8 mouse cellular contexts compared by ENCODE assay signal in genomic region chr3:105958204-105958603, GRCm38 (mm10). TPM values are rescaled to one million over a fixed set of nuclear protein-coding genes. Genes with fewer than 3 reads are reported as not detected.
A peak's percentile ranks its signal among the peaks of the same experiment; 100 is the strongest.
DNase-seq lines count a peak whose midpoint lies in the region; ATAC-seq lines count a peak whose summit lies in the region.

No protein-coding gene starts in this region.

- H3K4me1 ChIP-seq in neural tube, embryonic 11.5 days (ENCODE audit: control insufficient read depth, insufficient read depth, low read length), result peaks cover 12% of the 10 kb centered on the region; the same call in 1 of the 2 replicates
- H3K4me1 ChIP-seq in limb, embryonic 12.5 days (replicated peaks), result peaks cover 16% of the 10 kb centered on the region
- H3K4me1 ChIP-seq in stomach, embryonic 15.5 days, result peaks cover 19% of the 10 kb centered on the region

- peaks cover 4% of the 10 kb centered on the region; the same call in 1 of the 2 replicates for H3K36me3 ChIP-seq in neural tube, embryonic 11.5 days (ENCODE audit: control insufficient read depth, insufficient read depth, low read length)
- peaks cover 50% of the 10 kb centered on the region for H3K36me3 ChIP-seq in limb, embryonic 12.5 days
- H3K36me3 ChIP-seq in stomach, embryonic 15.5 days, result peaks cover 23% of the 10 kb centered on the region

- 49% methylated on average over 5 of the region's 5 CpGs for WGBS in neural tube, embryonic 11.5 days
- 50% methylated on average over 5 of the region's 5 CpGs for WGBS in limb, embryonic 12.5 days
- WGBS in stomach, embryonic 15.5 days, result 32% methylated on average over 5 of the region's 5 CpGs

- H3K27me3 ChIP-seq in neural tube, embryonic 11.5 days (ENCODE audit: control insufficient read depth, insufficient read depth, low read length), result no peaks in the 10 kb centered on the region
- H3K27me3 ChIP-seq in limb, embryonic 12.5 days, result no peaks in the 10 kb centered on the region
- no peaks in the 10 kb centered on the region for H3K27me3 ChIP-seq in stomach, embryonic 15.5 days (replicated peaks)

- H3K9ac ChIP-seq in neural tube, embryonic 11.5 days (ENCODE audit: low read length), result peak overlapping the region; percentile 94
- peak overlapping the region; percentile 93 for H3K9ac ChIP-seq in limb, embryonic 12.5 days (replicated peaks)
- H3K9ac ChIP-seq in stomach, embryonic 15.5 days, result peak overlapping the region; percentile 93

- no peak overlapping the region for H3K27ac ChIP-seq in neural tube, embryonic 11.5 days (ENCODE audit: low read depth, low read length)
- H3K27ac ChIP-seq in limb, embryonic 12.5 days, result no peak overlapping the region
- peak overlapping the region; percentile 94; the same call in 1 of the 2 replicates for H3K27ac ChIP-seq in stomach, embryonic 15.5 days

- peak; percentile 9 for DNase-seq in CD4-positive, CD25-positive, alpha-beta regulatory T cell, adult 2 months (ENCODE audit: low read depth, low spot score)
- no peak for DNase-seq in neural tube, embryonic 11.5 days (ENCODE audit: low spot score)
- DNase-seq in neural tube, embryonic 10.5 days (ENCODE audit: extremely low spot score, low spot score), result no peak
- DNase-seq in layer of hippocampus, postnatal 25 days (ENCODE audit: extremely low spot score in 1 of 2, low spot score in 1 of 2), result no peak
- no peak for DNase-seq in cerebellum, adult 9-11 months

- peak overlapping the region; percentile 71 for H3K4me2 ChIP-seq in neural tube, embryonic 11.5 days (ENCODE audit: low read depth)
- peak overlapping the region; percentile 83 for H3K4me2 ChIP-seq in limb, embryonic 12.5 days
- peak overlapping the region; percentile 60 for H3K4me2 ChIP-seq in stomach, embryonic 15.5 days

- peak overlapping the region; percentile 81 for H3K4me3 ChIP-seq in neural tube, embryonic 11.5 days (ENCODE audit: low read depth, low read length)
- H3K4me3 ChIP-seq in limb, embryonic 12.5 days (replicated peaks), result peak overlapping the region; percentile 75
- peak overlapping the region; percentile 96 for H3K4me3 ChIP-seq in stomach, embryonic 15.5 days (replicated peaks)

- H3K9me3 ChIP-seq in neural tube, embryonic 11.5 days (ENCODE audit: control insufficient read depth, low read length), result no peaks in the 10 kb centered on the region
- no peaks in the 10 kb centered on the region for H3K9me3 ChIP-seq in limb, embryonic 12.5 days
- no peaks in the 10 kb centered on the region for H3K9me3 ChIP-seq in stomach, embryonic 15.5 days

- ATAC-seq in CD4-positive, CD25-positive, alpha-beta regulatory T cell, adult 4 months, result no peak
- ATAC-seq in neural tube, embryonic 11.5 days (ENCODE audit: insufficient read depth, low FRiP score, low TSS enrichment), result no peak
- ATAC-seq in limb, embryonic 12.5 days (ENCODE audit: insufficient number of reproducible peaks, insufficient read depth, low FRiP score, low TSS enrichment, low read depth), result no peak
- ATAC-seq in stomach, embryonic 15.5 days (ENCODE audit: insufficient read depth, low FRiP score, low read depth), result no peak

RNA-seq across cellular contexts. Expression of gene Wdr77, which starts 1.0 kb away (rescaled TPM):
- polyA plus RNA-seq in CD4-positive, CD25-positive, alpha-beta regulatory T cell, adult 4 months (2017; shearing (Covaris generic)), result 10 to 100 TPM; 67.3 to 77.9 TPM
- polyA plus RNA-seq in neural tube, embryonic 11.5 days (2014; fragmentation: Nextera tagmentation; extraction: Ambion mirVana), result 131 and 132 TPM in 2 replicates
- polyA plus RNA-seq in limb, embryonic 12.5 days (2016; fragmentation: Nextera tagmentation; extraction: Ambion mirVana), result 111 and 117 TPM in 2 replicates
- 118 and 125 TPM in 2 replicates for polyA plus RNA-seq in stomach, embryonic 15.5 days (2015; fragmentation: Nextera tagmentation; extraction: Ambion mirVana)
- 10 to 100 TPM; 48.4 to 52.4 TPM for total RNA-seq in layer of hippocampus, postnatal 25 days (2021)

RNA-seq across cellular contexts. Expression of gene Atp5f1, which starts 1.7 kb away (rescaled TPM):
- 100 to 1,000 TPM; 327 to 367 TPM for polyA plus RNA-seq in CD4-positive, CD25-positive, alpha-beta regulatory T cell, adult 4 months (2017; shearing (Covaris generic))
- 548 and 549 TPM in 2 replicates for polyA plus RNA-seq in neural tube, embryonic 11.5 days (2014; fragmentation: Nextera tagmentation; extraction: Ambion mirVana)
- 461 and 468 TPM in 2 replicates for polyA plus RNA-seq in limb, embryonic 12.5 days (2016; fragmentation: Nextera tagmentation; extraction: Ambion mirVana)
- polyA plus RNA-seq in stomach, embryonic 15.5 days (2015; fragmentation: Nextera tagmentation; extraction: Ambion mirVana), result 479 and 520 TPM in 2 replicates
- total RNA-seq in layer of hippocampus, postnatal 25 days (2021), result 100 to 1,000 TPM; 289 to 314 TPM

RNA-seq across cellular contexts. Expression of gene Ovgp1, which starts 15.3 kb away (rescaled TPM):
- 1 to 10 TPM; 5.6 to 7.3 TPM for polyA plus RNA-seq in CD4-positive, CD25-positive, alpha-beta regulatory T cell, adult 4 months (2017; shearing (Covaris generic))
- polyA plus RNA-seq in neural tube, embryonic 11.5 days (2014; fragmentation: Nextera tagmentation; extraction: Ambion mirVana), result 2.0 and 3.2 TPM in 2 replicates
- polyA plus RNA-seq in limb, embryonic 12.5 days (2016; fragmentation: Nextera tagmentation; extraction: Ambion mirVana), result 1.7 and 1.8 TPM in 2 replicates
- 0.86 and 1.2 TPM in 2 replicates for polyA plus RNA-seq in stomach, embryonic 15.5 days (2015; fragmentation: Nextera tagmentation; extraction: Ambion mirVana)
- total RNA-seq in layer of hippocampus, postnatal 25 days (2021), result 1 to 10 TPM; 1.0 to 3.2 TPM

RNA-seq across cellular contexts. Expression of gene I830077J02Rik, which starts 25.7 kb away (rescaled TPM):
- polyA plus RNA-seq in CD4-positive, CD25-positive, alpha-beta regulatory T cell, adult 4 months (2017; shearing (Covaris generic)), result under 1 TPM; 0.51 to 0.61 TPM
- 0.57 and 0.76 TPM in 2 replicates for polyA plus RNA-seq in neural tube, embryonic 11.5 days (2014; fragmentation: Nextera tagmentation; extraction: Ambion mirVana)
- polyA plus RNA-seq in limb, embryonic 12.5 days (2016; fragmentation: Nextera tagmentation; extraction: Ambion mirVana), result 0.51 and 0.64 TPM in 2 replicates
- 1.4 and 2.1 TPM in 2 replicates for polyA plus RNA-seq in stomach, embryonic 15.5 days (2015; fragmentation: Nextera tagmentation; extraction: Ambion mirVana)
- total RNA-seq in layer of hippocampus, postnatal 25 days (2021), result 1 to 10 TPM; 1.1 to 1.2 TPM

RNA-seq across cellular contexts. Expression of gene Pifo, which starts 56.2 kb away (rescaled TPM):
- 1 to 10 TPM in 1 of 2 experiments, not detected in 1; 2.4 TPM for polyA plus RNA-seq in CD4-positive, CD25-positive, alpha-beta regulatory T cell, adult 4 months (2017; shearing (Covaris generic))
- polyA plus RNA-seq in neural tube, embryonic 11.5 days (2014; fragmentation: Nextera tagmentation; extraction: Ambion mirVana), result not detected in 2 replicates
- not detected in 2 replicates for polyA plus RNA-seq in limb, embryonic 12.5 days (2016; fragmentation: Nextera tagmentation; extraction: Ambion mirVana)
- polyA plus RNA-seq in stomach, embryonic 15.5 days (2015; fragmentation: Nextera tagmentation; extraction: Ambion mirVana), result 0.19 TPM in 1 of 2 replicates, not detected in the other
- total RNA-seq in layer of hippocampus, postnatal 25 days (2021), result under 1 TPM in 1 of 2 experiments, not detected in 1; 0.30 TPM
